ENCODE assay signal across 8 mouse cellular contexts in the genomic region with DNA sequence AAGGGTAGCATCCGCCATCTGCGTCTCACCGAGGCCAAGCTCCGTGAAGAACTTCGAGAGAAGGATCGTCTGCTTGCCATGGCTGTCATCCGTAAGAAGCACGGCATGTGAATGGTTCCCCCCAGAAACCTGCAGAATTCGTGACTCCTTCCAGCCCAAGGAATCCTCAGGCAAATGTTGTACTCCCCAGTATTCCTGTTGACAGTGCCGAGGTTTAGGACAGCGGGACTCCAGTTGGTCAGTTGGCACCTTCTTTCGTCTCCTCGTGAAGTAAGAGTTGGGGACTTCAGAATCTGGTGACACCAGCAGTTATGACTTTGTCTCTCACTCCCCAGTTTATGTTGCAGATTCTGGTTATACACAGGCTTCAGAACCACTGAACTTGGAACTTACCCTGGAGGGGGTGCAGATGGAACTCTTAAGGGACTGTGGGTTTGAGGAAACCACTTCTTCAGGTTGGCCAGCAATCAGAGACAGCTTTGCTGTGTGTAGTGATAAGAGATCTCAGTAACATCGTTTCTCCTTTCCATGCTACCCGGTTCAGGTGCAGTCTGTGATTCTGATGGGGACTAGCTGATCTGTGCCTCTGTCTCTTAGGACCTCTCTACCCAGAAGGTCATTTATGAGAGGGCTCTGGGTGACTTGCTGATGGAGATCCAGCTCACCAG. TPM values are rescaled to one million over a fixed set of nuclear protein-coding genes. Genes with fewer than 3 reads are reported as not detected.
DNase-seq lines count a peak whose midpoint lies in the region; ATAC-seq lines count a peak whose summit lies in the region.

No protein-coding gene starts in this region.

- H3K36me3 ChIP-seq in heart, embryonic 11.5 days (ENCODE audit: control insufficient read depth, insufficient read depth, low read length): no peaks in the 10 kb centered on the region
- no peaks in the 10 kb centered on the region for H3K36me3 ChIP-seq in forebrain, embryonic 11.5 days (ENCODE audit: control insufficient read depth, insufficient read depth, low read length)
- peaks cover 11% of the 10 kb centered on the region for H3K36me3 ChIP-seq in liver, embryonic 12.5 days

- DNase-seq in heart, adult 18-20 months: no peak
- DNase-seq in A20 (ENCODE audit: low read depth, low spot score): peak; percentile 66
- peak; percentile 53 for DNase-seq in forebrain, embryonic 11.5 days (ENCODE audit: low spot score)
- no peak for DNase-seq in adrenal gland, adult (ENCODE audit: inconsistent age in 2 of 2, low spot score in 1 of 2)
- DNase-seq in T-cell, adult 2 months (ENCODE audit: low spot score): no peak

- peaks cover 29% of the 10 kb centered on the region for H3K4me1 ChIP-seq in heart, embryonic 11.5 days (ENCODE audit: control insufficient read depth, insufficient read depth, low read length)
- H3K4me1 ChIP-seq in forebrain, embryonic 11.5 days (replicated peaks; ENCODE audit: control insufficient read depth, insufficient read depth, low read length): peaks cover 17% of the 10 kb centered on the region
- H3K4me1 ChIP-seq in liver, embryonic 12.5 days: peaks cover 62% of the 10 kb centered on the region

- H3K9me3 ChIP-seq in heart, embryonic 11.5 days (replicated peaks; ENCODE audit: control insufficient read depth, low read length): no peaks in the 10 kb centered on the region
- no peaks in the 10 kb centered on the region for H3K9me3 ChIP-seq in forebrain, embryonic 11.5 days (ENCODE audit: control insufficient read depth, low read length)
- H3K9me3 ChIP-seq in liver, embryonic 12.5 days (replicated peaks): no peaks in the 10 kb centered on the region

- H3K27ac ChIP-seq in heart, embryonic 11.5 days (ENCODE audit: low read depth, low read length): no peak overlapping the region
- H3K27ac ChIP-seq in forebrain, embryonic 11.5 days (ENCODE audit: low read depth, low read length): no peak overlapping the region; the same call in 1 of the 2 replicates
- peak overlapping the region; percentile 91 for H3K27ac ChIP-seq in liver, embryonic 12.5 days

- peak overlapping the region; percentile 83 for H3K4me3 ChIP-seq in heart, embryonic 11.5 days (ENCODE audit: low read depth, low read length)
- peak overlapping the region; percentile 78 for H3K4me3 ChIP-seq in forebrain, embryonic 11.5 days (ENCODE audit: low read depth, low read length)
- H3K4me3 ChIP-seq in liver, embryonic 12.5 days: peak overlapping the region; percentile 87

- peak overlapping the region; percentile 90 for H3K9ac ChIP-seq in heart, embryonic 11.5 days (ENCODE audit: low read depth, low read length)
- peak overlapping the region; percentile 79 for H3K9ac ChIP-seq in forebrain, embryonic 11.5 days (ENCODE audit: low read length)
- H3K9ac ChIP-seq in liver, embryonic 12.5 days: peak overlapping the region; percentile 83

- no peak for ATAC-seq in heart, embryonic 11.5 days (replicated peaks; ENCODE audit: insufficient number of reproducible peaks, low FRiP score, low TSS enrichment)
- ATAC-seq in forebrain, embryonic 11.5 days (replicated peaks; ENCODE audit: low FRiP score): no peak
- ATAC-seq in liver, embryonic 12.5 days: no peak
- no peak for ATAC-seq in megakaryocyte progenitor cell, adult 5-6 weeks (replicated peaks; ENCODE audit: poor library complexity)

- H3K4me2 ChIP-seq in heart, embryonic 11.5 days: peak overlapping the region; percentile 99
- H3K4me2 ChIP-seq in forebrain, embryonic 11.5 days (ENCODE audit: low read depth, low read length, severe bottlenecking): peak overlapping the region; percentile 97
- peak overlapping the region; percentile 98 for H3K4me2 ChIP-seq in liver, embryonic 12.5 days

- WGBS in heart, embryonic 11.5 days (ENCODE audit: insufficient replicate concordance): 15% methylated on average over 15 of the region's 15 CpGs
- WGBS in forebrain, embryonic 11.5 days: 26% methylated on average over 15 of the region's 15 CpGs
- WGBS in liver, embryonic 12.5 days (ENCODE audit: insufficient replicate concordance): 10% methylated on average over 15 of the region's 15 CpGs

- H3K27me3 ChIP-seq in heart, embryonic 11.5 days (ENCODE audit: control insufficient read depth, insufficient read depth, low read length): no peaks in the 10 kb centered on the region
- no peaks in the 10 kb centered on the region for H3K27me3 ChIP-seq in forebrain, embryonic 11.5 days (ENCODE audit: control insufficient read depth, insufficient read depth, low read length)
- H3K27me3 ChIP-seq in liver, embryonic 12.5 days (replicated peaks): no peaks in the 10 kb centered on the region

RNA-seq across cellular contexts. Expression of a gene that starts 1.4 kb away (rescaled TPM):
- polyA plus RNA-seq in heart, embryonic 11.5 days (2014; fragmentation: Nextera tagmentation; extraction: Ambion mirVana): 47.2 and 49.8 TPM in 2 replicates
- 10 to 100 TPM; 27.5 to 27.8 TPM for total RNA-seq in heart, adult 18-20 months (2021)
- 85.6 and 87.3 TPM in 2 replicates for polyA plus RNA-seq in forebrain, embryonic 11.5 days (2014; fragmentation: Nextera tagmentation; extraction: Ambion mirVana)
- polyA plus RNA-seq in liver, embryonic 12.5 days (2016; fragmentation: Nextera tagmentation; extraction: Ambion mirVana): 53.0 and 53.2 TPM in 2 replicates
- total RNA-seq in megakaryocyte progenitor cell, adult 5-6 weeks (2015): 30.9 and 32.4 TPM in 2 replicates
- 25.1 and 28.5 TPM in 2 replicates for total RNA-seq in megakaryocyte progenitor cell, adult 5-6 weeks (2017)

RNA-seq across cellular contexts. Expression of a gene that starts 3.2 kb away (rescaled TPM):
- polyA plus RNA-seq in heart, embryonic 11.5 days (2014; fragmentation: Nextera tagmentation; extraction: Ambion mirVana): 45.7 and 47.9 TPM in 2 replicates
- 1 to 10 TPM; 2.2 to 2.5 TPM for total RNA-seq in heart, adult 18-20 months (2021)
- 59.7 and 62.0 TPM in 2 replicates for polyA plus RNA-seq in forebrain, embryonic 11.5 days (2014; fragmentation: Nextera tagmentation; extraction: Ambion mirVana)
- 29.0 and 29.2 TPM in 2 replicates for polyA plus RNA-seq in liver, embryonic 12.5 days (2016; fragmentation: Nextera tagmentation; extraction: Ambion mirVana)
- total RNA-seq in megakaryocyte progenitor cell, adult 5-6 weeks (2015): 18.3 and 21.2 TPM in 2 replicates
- total RNA-seq in megakaryocyte progenitor cell, adult 5-6 weeks (2017): 14.4 and 20.1 TPM in 2 replicates

RNA-seq across cellular contexts. Expression of a gene that starts 4.1 kb away (rescaled TPM):
- polyA plus RNA-seq in heart, embryonic 11.5 days (2014; fragmentation: Nextera tagmentation; extraction: Ambion mirVana): 231 and 265 TPM in 2 replicates
- total RNA-seq in heart, adult 18-20 months (2021): 10 to 100 TPM; 27.0 to 43.8 TPM
- 355 and 371 TPM in 2 replicates for polyA plus RNA-seq in forebrain, embryonic 11.5 days (2014; fragmentation: Nextera tagmentation; extraction: Ambion mirVana)
- polyA plus RNA-seq in liver, embryonic 12.5 days (2016; fragmentation: Nextera tagmentation; extraction: Ambion mirVana): 180 and 183 TPM in 2 replicates
- 261 and 316 TPM in 2 replicates for total RNA-seq in megakaryocyte progenitor cell, adult 5-6 weeks (2015)
- 26.3 and 49.1 TPM in 2 replicates for total RNA-seq in megakaryocyte progenitor cell, adult 5-6 weeks (2017)

RNA-seq across cellular contexts. Expression of a gene that starts 24.4 kb away (rescaled TPM):
- 22.2 and 29.7 TPM in 2 replicates for polyA plus RNA-seq in heart, embryonic 11.5 days (2014; fragmentation: Nextera tagmentation; extraction: Ambion mirVana)
- total RNA-seq in heart, adult 18-20 months (2021): 10 to 100 TPM; 23.0 to 25.7 TPM
- polyA plus RNA-seq in forebrain, embryonic 11.5 days (2014; fragmentation: Nextera tagmentation; extraction: Ambion mirVana): 62.7 and 65.2 TPM in 2 replicates
- 30.1 and 30.9 TPM in 2 replicates for polyA plus RNA-seq in liver, embryonic 12.5 days (2016; fragmentation: Nextera tagmentation; extraction: Ambion mirVana)
- 13.2 and 17.1 TPM in 2 replicates for total RNA-seq in megakaryocyte progenitor cell, adult 5-6 weeks (2015)
- 27.6 and 33.2 TPM in 2 replicates for total RNA-seq in megakaryocyte progenitor cell, adult 5-6 weeks (2017)

RNA-seq across cellular contexts. Expression of a gene that starts 28.8 kb away (rescaled TPM):
- 0.07 and 0.13 TPM in 2 replicates for polyA plus RNA-seq in heart, embryonic 11.5 days (2014; fragmentation: Nextera tagmentation; extraction: Ambion mirVana)
- total RNA-seq in heart, adult 18-20 months (2021): not detected
- 0.21 and 0.23 TPM in 2 replicates for polyA plus RNA-seq in forebrain, embryonic 11.5 days (2014; fragmentation: Nextera tagmentation; extraction: Ambion mirVana)
- 0.12 and 0.19 TPM in 2 replicates for polyA plus RNA-seq in liver, embryonic 12.5 days (2016; fragmentation: Nextera tagmentation; extraction: Ambion mirVana)
- total RNA-seq in megakaryocyte progenitor cell, adult 5-6 weeks (2015): not detected in 2 replicates
- total RNA-seq in megakaryocyte progenitor cell, adult 5-6 weeks (2017): not detected in 2 replicates

Comparison
In these comparisons a context has a peak if more than half of its experiments do, and no peak if none do; other contexts are left out.
1. DNase-seq: peak in A20 (single experiment) and forebrain, embryonic 11.5 days (single experiment); none in heart, adult 18-20 months (0 of 2), adrenal gland, adult (0 of 2) and T-cell, adult 2 months (single experiment).
2. Peak in every context shown above with its lines, with median percentiles within 50 percentile points of each other: H3K4me2 ChIP-seq, H3K4me3 ChIP-seq and H3K9ac ChIP-seq.